Mouse (Mus musculus): ENCODE results near the gene Ccdc50. TPM values are rescaled to one million over a fixed set of nuclear protein-coding genes. Genes with fewer than 3 reads are reported as not detected.

Ccdc50 gene
- polyA plus RNA-seq, 1 experiment from 2014 or later: 41.6 TPM

GRCm38 (mm10) chr16:27404107-27404506 is 15.4 kb downstream of the Ccdc50 start:
- Histone ChIP-seq H3K27me3 (ENCODE audit: control insufficient read depth, insufficient read depth, low read depth, low read length) (no peaks in the 10 kb centered on the region), H3K9ac (ENCODE audit: low read length) (no peak overlapping the region), H3K4me2 (ENCODE audit: low read depth, low read length) (no peak overlapping the region), H3K4me3 (ENCODE audit: low read length) (no peak overlapping the region), H3K9me3 (ENCODE audit: control insufficient read depth, low read length) (no peaks in the 10 kb centered on the region), H3K36me3 (ENCODE audit: control insufficient read depth, insufficient read depth, low read length) (peaks cover 8% of the 10 kb centered on the region; the same call in 1 of the 2 replicates), H3K27ac (ENCODE audit: low read length) (no peak overlapping the region), H3K4me1 (replicated peaks; ENCODE audit: control insufficient read depth, insufficient read depth, low read length) (no peaks in the 10 kb centered on the region)
- ATAC-seq (ENCODE audit: low read depth): no peak

GRCm38 (mm10) chr16:27416937-27417584 is 28.4 kb downstream of the Ccdc50 start:
- no peaks in the 10 kb centered on the region for H3K4me1 ChIP-seq (replicated peaks; ENCODE audit: control insufficient read depth, insufficient read depth, low read length)
- no peak for ATAC-seq (ENCODE audit: low read depth)
- WGBS: 89% methylated on average over 6 of the region's 6 CpGs
- peaks cover 44% of the 10 kb centered on the region for H3K36me3 ChIP-seq (ENCODE audit: control insufficient read depth, insufficient read depth, low read length)
- no peaks in the 10 kb centered on the region for H3K9me3 ChIP-seq (ENCODE audit: control insufficient read depth, low read length)
- H3K4me2 ChIP-seq (ENCODE audit: low read depth, low read length): no peak overlapping the region
- H3K9ac ChIP-seq (ENCODE audit: low read length): no peak overlapping the region
- H3K27me3 ChIP-seq (ENCODE audit: control insufficient read depth, insufficient read depth, low read depth, low read length): no peaks in the 10 kb centered on the region
- no peak overlapping the region for H3K27ac ChIP-seq (ENCODE audit: low read length)
- no peak overlapping the region for H3K4me3 ChIP-seq (ENCODE audit: low read length)

GRCm38 (mm10) chr16:27417632-27418031 is 29.0 kb downstream of the Ccdc50 start:
- Histone ChIP-seq H3K4me1 (replicated peaks; ENCODE audit: control insufficient read depth, insufficient read depth, low read length) (no peaks in the 10 kb centered on the region), H3K27ac (ENCODE audit: low read length) (no peak overlapping the region), H3K27me3 (ENCODE audit: control insufficient read depth, insufficient read depth, low read depth, low read length) (no peaks in the 10 kb centered on the region), H3K4me3 (ENCODE audit: low read length) (no peak overlapping the region), H3K4me2 (ENCODE audit: low read depth, low read length) (no peak overlapping the region), H3K9ac (ENCODE audit: low read length) (no peak overlapping the region), H3K36me3 (ENCODE audit: control insufficient read depth, insufficient read depth, low read length) (peaks cover 50% of the 10 kb centered on the region), H3K9me3 (ENCODE audit: control insufficient read depth, low read length) (no peaks in the 10 kb centered on the region; the same call in 1 of the 2 replicates)
- no peak for ATAC-seq (ENCODE audit: low read depth)
- WGBS: 88% methylated on average over 3 of the region's 3 CpGs

- no peak overlapping the region for H3K4me2 ChIP-seq (ENCODE audit: low read depth, low read length)
- H3K27me3 ChIP-seq (ENCODE audit: control insufficient read depth, insufficient read depth, low read depth, low read length): no peaks in the 10 kb centered on the region
- peaks cover 35% of the 10 kb centered on the region for H3K36me3 ChIP-seq (ENCODE audit: control insufficient read depth, insufficient read depth, low read length)
- 95% methylated on average over 3 of the region's 3 CpGs for WGBS
- H3K4me3 ChIP-seq (ENCODE audit: low read length): no peak overlapping the region
- H3K9ac ChIP-seq (ENCODE audit: low read length): no peak overlapping the region
- no peak overlapping the region for H3K27ac ChIP-seq (ENCODE audit: low read length)
- H3K9me3 ChIP-seq (ENCODE audit: control insufficient read depth, low read length): no peaks in the 10 kb centered on the region; the same call in 1 of the 2 replicates
- no peak for ATAC-seq (ENCODE audit: low read depth)
- H3K4me1 ChIP-seq (replicated peaks; ENCODE audit: control insufficient read depth, insufficient read depth, low read length): no peaks in the 10 kb centered on the region
Measured at GRCm38 (mm10) chr16:27420982-27421381, 32.3 kb downstream of the Ccdc50 start.

- no peaks in the 10 kb centered on the region for H3K9me3 ChIP-seq (ENCODE audit: control insufficient read depth, low read length)
- H3K4me2 ChIP-seq (ENCODE audit: low read depth, low read length): no peak overlapping the region
- 71% methylated on average over 3 of the region's 3 CpGs for WGBS
- no peak overlapping the region for H3K4me3 ChIP-seq (ENCODE audit: low read length)
- ATAC-seq (ENCODE audit: low read depth): no peak
- no peaks in the 10 kb centered on the region for H3K4me1 ChIP-seq (replicated peaks; ENCODE audit: control insufficient read depth, insufficient read depth, low read length)
- no peaks in the 10 kb centered on the region for H3K27me3 ChIP-seq (ENCODE audit: control insufficient read depth, insufficient read depth, low read depth, low read length)
- H3K27ac ChIP-seq (ENCODE audit: low read length): no peak overlapping the region
- no peak overlapping the region for H3K9ac ChIP-seq (ENCODE audit: low read length)
- peaks cover 13% of the 10 kb centered on the region for H3K36me3 ChIP-seq (ENCODE audit: control insufficient read depth, insufficient read depth, low read length)
Measured at GRCm38 (mm10) chr16:27435034-27435433, 46.4 kb downstream of the Ccdc50 start.

- H3K4me3 ChIP-seq (ENCODE audit: low read length): no peak overlapping the region
- ATAC-seq (ENCODE audit: low read depth): no peak
- peaks cover 14% of the 10 kb centered on the region; the same call in 1 of the 2 replicates for H3K36me3 ChIP-seq (ENCODE audit: control insufficient read depth, insufficient read depth, low read length)
- no peak overlapping the region for H3K4me2 ChIP-seq (ENCODE audit: low read depth, low read length)
- no peaks in the 10 kb centered on the region for H3K4me1 ChIP-seq (replicated peaks; ENCODE audit: control insufficient read depth, insufficient read depth, low read length)
- H3K27ac ChIP-seq (ENCODE audit: low read length): no peak overlapping the region
- no peak overlapping the region for H3K9ac ChIP-seq (ENCODE audit: low read length)
- no peaks in the 10 kb centered on the region for H3K9me3 ChIP-seq (ENCODE audit: control insufficient read depth, low read length)
- no peaks in the 10 kb centered on the region for H3K27me3 ChIP-seq (ENCODE audit: control insufficient read depth, insufficient read depth, low read depth, low read length)
- 87% methylated on average over 3 of the region's 3 CpGs for WGBS
Measured at GRCm38 (mm10) chr16:27443941-27444340, 55.3 kb downstream of the Ccdc50 start.

GRCm38 (mm10) chr16:27449360-27449759 is 60.7 kb downstream of the Ccdc50 start:
- H3K9me3 ChIP-seq (ENCODE audit: control insufficient read depth, low read length): no peaks in the 10 kb centered on the region
- ATAC-seq (ENCODE audit: low read depth): no peak
- no peak overlapping the region for H3K4me3 ChIP-seq (ENCODE audit: low read length)
- WGBS: 92% methylated on average over 5 of the region's 5 CpGs
- no peak overlapping the region for H3K4me2 ChIP-seq (ENCODE audit: low read depth, low read length)
- H3K4me1 ChIP-seq (replicated peaks; ENCODE audit: control insufficient read depth, insufficient read depth, low read length): no peaks in the 10 kb centered on the region
- H3K36me3 ChIP-seq (ENCODE audit: control insufficient read depth, insufficient read depth, low read length): 0 out of 2 replicates have a peak, but pooled peaks cover 8% of the 10 kb centered on the region
- H3K9ac ChIP-seq (ENCODE audit: low read length): no peak overlapping the region
- no peaks in the 10 kb centered on the region for H3K27me3 ChIP-seq (ENCODE audit: control insufficient read depth, insufficient read depth, low read depth, low read length)
- H3K27ac ChIP-seq (ENCODE audit: low read length): no peak overlapping the region

GRCm38 (mm10) chr16:27450655-27451054 is 62.0 kb downstream of the Ccdc50 start:
- H3K9ac ChIP-seq (ENCODE audit: low read length): no peak overlapping the region
- WGBS: 95% methylated on average over 2 of the region's 2 CpGs
- H3K9me3 ChIP-seq (ENCODE audit: control insufficient read depth, low read length): no peaks in the 10 kb centered on the region
- H3K4me2 ChIP-seq (ENCODE audit: low read depth, low read length): no peak overlapping the region
- no peak overlapping the region for H3K4me3 ChIP-seq (ENCODE audit: low read length)
- no peak overlapping the region for H3K27ac ChIP-seq (ENCODE audit: low read length)
- no peaks in the 10 kb centered on the region for H3K4me1 ChIP-seq (replicated peaks; ENCODE audit: control insufficient read depth, insufficient read depth, low read length)
- no peaks in the 10 kb centered on the region for H3K27me3 ChIP-seq (ENCODE audit: control insufficient read depth, insufficient read depth, low read depth, low read length)
- no peak for ATAC-seq (ENCODE audit: low read depth)
- H3K36me3 ChIP-seq (ENCODE audit: control insufficient read depth, insufficient read depth, low read length): 0 out of 2 replicates have a peak, but pooled peaks cover 5% of the 10 kb centered on the region

- WGBS: 71% methylated on average over 3 of the region's 3 CpGs
- Histone ChIP-seq H3K27ac (ENCODE audit: low read length) (no peak overlapping the region), H3K27me3 (ENCODE audit: control insufficient read depth, insufficient read depth, low read depth, low read length) (no peaks in the 10 kb centered on the region), H3K9me3 (ENCODE audit: control insufficient read depth, low read length) (no peaks in the 10 kb centered on the region), H3K4me2 (ENCODE audit: low read depth, low read length) (no peak overlapping the region), H3K4me3 (ENCODE audit: low read length) (no peak overlapping the region), H3K36me3 (ENCODE audit: control insufficient read depth, insufficient read depth, low read length) (no peaks in the 10 kb centered on the region), H3K9ac (ENCODE audit: low read length) (no peak overlapping the region), H3K4me1 (replicated peaks; ENCODE audit: control insufficient read depth, insufficient read depth, low read length) (no peaks in the 10 kb centered on the region)
- ATAC-seq (ENCODE audit: low read depth): no peak
Measured at GRCm38 (mm10) chr16:27453396-27453795, 64.7 kb downstream of the Ccdc50 start.
